Mouse (Mus musculus): Measurements from ENCODE around the gene Sstr5. TPM values are rescaled to one million over a fixed set of nuclear protein-coding genes. Genes with fewer than 3 reads are reported as not detected.

Gene Sstr5
- polyA plus RNA-seq (2014; fragmentation: Illumina TruSeq; extraction: RNeasy Lipid Tissue Mini Kit (QIAGEN cat#74804); ENCODE audit: low read depth, low replicate concordance) = not detected

DNA sequence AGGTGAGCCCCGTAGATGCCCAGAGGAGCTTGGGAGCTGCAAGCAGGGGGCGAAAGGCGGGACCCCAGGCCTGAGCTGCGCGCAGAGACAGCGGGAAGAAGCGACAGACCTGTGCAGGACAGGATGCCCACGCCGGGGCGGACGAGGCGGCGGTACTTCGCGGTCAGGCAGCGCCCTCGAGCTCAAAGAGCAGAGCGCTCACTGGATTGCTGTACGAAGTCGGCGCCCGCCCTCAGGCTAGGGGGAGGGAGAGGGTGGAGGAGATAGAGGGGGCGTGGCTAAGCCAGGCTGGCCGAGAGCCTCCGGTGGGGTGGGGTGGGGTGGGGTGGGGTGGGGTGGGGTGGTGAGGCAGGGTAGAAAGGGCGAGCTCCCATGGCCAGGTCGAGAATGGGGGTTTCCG is at the start of gene Sstr5:
Gene Sstr5, minus strand, starts transcription at position 276 of the 400 bp plus-strand sequence.

DNA sequence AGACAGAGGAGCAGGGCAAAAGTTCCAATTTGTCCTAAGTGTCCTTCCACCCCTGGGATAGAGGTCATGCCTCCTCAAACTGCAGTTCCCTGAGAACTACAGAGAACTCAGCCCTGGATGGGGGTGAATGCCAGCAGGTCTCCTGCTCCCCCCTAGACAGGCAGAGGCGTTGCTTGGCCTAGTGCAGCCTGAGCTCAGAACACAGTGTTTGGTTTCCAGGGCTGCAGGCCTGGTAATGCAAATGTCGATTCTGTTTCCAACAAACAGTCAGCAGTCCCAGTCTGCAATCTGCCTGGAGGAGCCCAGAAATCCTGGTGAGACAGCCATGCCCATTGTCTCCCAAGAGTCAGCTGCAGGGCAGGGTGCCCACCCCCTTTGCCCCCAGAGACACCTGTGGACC is 42.8 kb downstream of the Sstr5 start, which contains the start of gene Tekt4:
Gene Tekt4, plus strand, starts transcription at position 344 of the 400 bp plus-strand sequence.

Other genes starting within 250 kb of the Sstr5 start
- 1.0 TPM for gene Baiap3, start 240.9 kb downstream of the Sstr5 start, polyA plus RNA-seq (2014; fragmentation: Illumina TruSeq; extraction: RNeasy Lipid Tissue Mini Kit (QIAGEN cat#74804); ENCODE audit: low read depth, low replicate concordance)
- gene Ube2i, start 222.7 kb downstream of the Sstr5 start, polyA plus RNA-seq (2014; fragmentation: Illumina TruSeq; extraction: RNeasy Lipid Tissue Mini Kit (QIAGEN cat#74804); ENCODE audit: low read depth, low replicate concordance) = 105 TPM
- gene Prss34, start 198.9 kb downstream of the Sstr5 start, polyA plus RNA-seq (2014; fragmentation: Illumina TruSeq; extraction: RNeasy Lipid Tissue Mini Kit (QIAGEN cat#74804); ENCODE audit: low read depth, low replicate concordance) = not detected
- gene Prss28, start 188.6 kb downstream of the Sstr5 start, polyA plus RNA-seq (2014; fragmentation: Illumina TruSeq; extraction: RNeasy Lipid Tissue Mini Kit (QIAGEN cat#74804); ENCODE audit: low read depth, low replicate concordance) = not detected
- not detected for gene Prss29, start 178.6 kb downstream of the Sstr5 start, polyA plus RNA-seq (2014; fragmentation: Illumina TruSeq; extraction: RNeasy Lipid Tissue Mini Kit (QIAGEN cat#74804); ENCODE audit: low read depth, low replicate concordance)
- gene Tpsab1, start 151.7 kb downstream of the Sstr5 start, polyA plus RNA-seq (2014; fragmentation: Illumina TruSeq; extraction: RNeasy Lipid Tissue Mini Kit (QIAGEN cat#74804); ENCODE audit: low read depth, low replicate concordance) = 0.39 TPM
- gene Tpsb2, start 131.0 kb downstream of the Sstr5 start, polyA plus RNA-seq (2014; fragmentation: Illumina TruSeq; extraction: RNeasy Lipid Tissue Mini Kit (QIAGEN cat#74804); ENCODE audit: low read depth, low replicate concordance) = 2.8 TPM
- gene Tpsg1, start 128.0 kb downstream of the Sstr5 start, polyA plus RNA-seq (2014; fragmentation: Illumina TruSeq; extraction: RNeasy Lipid Tissue Mini Kit (QIAGEN cat#74804); ENCODE audit: low read depth, low replicate concordance) = not detected
- gene Cacna1h, start 63.5 kb downstream of the Sstr5 start, polyA plus RNA-seq (2014; fragmentation: Illumina TruSeq; extraction: RNeasy Lipid Tissue Mini Kit (QIAGEN cat#74804); ENCODE audit: low read depth, low replicate concordance) = 13.6 TPM
- gene Tekt4, start 42.7 kb downstream of the Sstr5 start, polyA plus RNA-seq (2014; fragmentation: Illumina TruSeq; extraction: RNeasy Lipid Tissue Mini Kit (QIAGEN cat#74804); ENCODE audit: low read depth, low replicate concordance) = 0.29 TPM
- gene Sox8, start 73.4 kb upstream of the Sstr5 start, polyA plus RNA-seq (2014; fragmentation: Illumina TruSeq; extraction: RNeasy Lipid Tissue Mini Kit (QIAGEN cat#74804); ENCODE audit: low read depth, low replicate concordance) = 0.42 TPM
- gene Lmf1, start 81.8 kb upstream of the Sstr5 start, polyA plus RNA-seq (2014; fragmentation: Illumina TruSeq; extraction: RNeasy Lipid Tissue Mini Kit (QIAGEN cat#74804); ENCODE audit: low read depth, low replicate concordance) = 26.1 TPM
- 0.99 TPM for gene Gng13, start 219.9 kb upstream of the Sstr5 start, polyA plus RNA-seq (2014; fragmentation: Illumina TruSeq; extraction: RNeasy Lipid Tissue Mini Kit (QIAGEN cat#74804); ENCODE audit: low read depth, low replicate concordance)
- 1.4 TPM for gene Chtf18, start 230.1 kb upstream of the Sstr5 start, polyA plus RNA-seq (2014; fragmentation: Illumina TruSeq; extraction: RNeasy Lipid Tissue Mini Kit (QIAGEN cat#74804); ENCODE audit: low read depth, low replicate concordance)
- gene Rpusd1, start 230.4 kb upstream of the Sstr5 start, polyA plus RNA-seq (2014; fragmentation: Illumina TruSeq; extraction: RNeasy Lipid Tissue Mini Kit (QIAGEN cat#74804); ENCODE audit: low read depth, low replicate concordance) = 9.4 TPM
- gene Mslnl, start 238.8 kb upstream of the Sstr5 start, polyA plus RNA-seq (2014; fragmentation: Illumina TruSeq; extraction: RNeasy Lipid Tissue Mini Kit (QIAGEN cat#74804); ENCODE audit: low read depth, low replicate concordance) = not detected

All from heart, adult 10 weeks (tissue).